Mouse (Mus musculus) MEL (cell line): ENCODE measurements around the gene U2af1l4.

ENCODE experiments used
- E2F4 ChIP-seq: IDR thresholded peaks from 2 replicates; pipeline ENCODE4 v1.6.1; 2011; ENCODE audit warnings: low read depth, low read length, improper control_type of control experiment, borderline replicate concordance
- ELF1 ChIP-seq: IDR thresholded peaks from 2 replicates; pipeline ENCODE4 v1.6.1; 2014; ENCODE audit warnings: low read depth, mild to moderate bottlenecking, inconsistent platforms, low read length, improper control_type of control experiment, moderate library complexity
- EP300 ChIP-seq, 2 experiments: IDR thresholded peaks; 2 replicates each; pipeline ENCODE4 v1.6.1; 2011; ENCODE audit warnings: improper control_type of control experiment in 2 of 2, low read length in 2 of 2, low read depth in 1 of 2, mild to moderate bottlenecking in 1 of 2
- HCFC1 ChIP-seq: IDR thresholded peaks from 2 replicates; pipeline ENCODE4 v1.6.1; 2012; ENCODE audit warnings: low read depth, mild to moderate bottlenecking, inconsistent platforms, low read length, improper control_type of control experiment, moderate library complexity
- JUND ChIP-seq: IDR thresholded peaks from 2 replicates; pipeline ENCODE4 v1.6.1; 2011; ENCODE audit warnings: low read depth, mild to moderate bottlenecking, improper control_type of control experiment, low read length
- ZNF384 ChIP-seq: IDR thresholded peaks from 2 replicates; pipeline ENCODE4 v1.6.1; 2012; ENCODE audit warnings: low read depth, mild to moderate bottlenecking, inconsistent platforms, low read length, improper control_type of control experiment

GRCm38 (mm10) chr7:30587842-30588667 is 25.0 kb downstream of the U2af1l4 start:
- TF ChIP-seq ZNF384: no peak
- no peak for TF ChIP-seq EP300 (IDR thresholded peaks at IDR 0.05; ENCODE audit: low read depth in 1 of 2, low read length in 2 of 2)
- TF ChIP-seq JUND: no peak
- no peak for TF ChIP-seq HCFC1
- no peak for TF ChIP-seq E2F4
- TF ChIP-seq ELF1: no peak
